Mouse (Mus musculus): ENCODE results near the gene Socs3.

Socs3 gene

DNA sequence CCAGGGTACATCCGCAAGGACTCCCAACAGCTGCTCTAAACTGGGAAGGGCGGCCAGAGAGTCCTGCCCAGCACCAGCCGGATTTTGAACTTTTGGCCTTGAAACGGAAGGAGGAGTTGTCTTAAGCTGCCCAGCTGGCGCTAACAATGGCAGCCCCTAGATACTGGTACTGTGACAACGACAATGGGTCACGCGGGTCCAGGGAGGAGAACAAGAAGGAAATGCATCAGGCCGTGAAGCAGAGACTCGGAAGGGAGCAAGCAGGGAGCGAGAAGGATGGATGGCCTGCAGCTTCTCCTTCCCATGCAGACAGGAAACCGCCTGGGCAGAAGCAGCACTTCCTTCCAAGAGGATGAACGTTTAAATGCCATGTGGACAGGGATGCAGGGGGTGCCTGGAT, 14.2 kb downstream of the Socs3 start:
- DNase-seq (ENCODE audit: low spot score in 2 of 2), result no peak

DNA sequence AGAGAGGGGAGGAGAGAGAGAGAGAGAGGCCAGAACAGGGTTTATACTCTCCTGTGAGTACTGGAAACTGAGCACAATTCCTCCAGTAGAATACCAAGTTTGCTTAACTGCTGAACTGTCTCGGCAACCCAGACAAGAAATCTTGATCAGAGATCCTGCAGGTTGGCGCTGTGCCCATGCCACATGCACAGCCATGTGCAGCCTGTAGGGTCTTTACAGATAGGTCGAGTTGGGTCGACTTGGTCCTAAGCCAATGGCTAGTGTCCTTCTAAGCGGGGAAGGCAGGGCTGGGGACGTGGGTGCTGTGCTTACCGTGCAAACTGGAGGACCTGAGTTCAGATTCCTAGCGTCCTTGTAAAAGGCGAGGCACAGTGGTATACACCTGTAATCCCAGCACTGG, 15.0 kb downstream of the Socs3 start:
- no peak for DNase-seq (ENCODE audit: low spot score in 2 of 2)

GRCm38 (mm10) chr11:117954094-117954493, 15.8 kb downstream of the Socs3 start:
- DNase-seq (ENCODE audit: low spot score in 2 of 2), result no peak

- DNase-seq (ENCODE audit: low spot score in 2 of 2), result peak; percentile 90 to 91
Measured at GRCm38 (mm10) chr11:117952174-117952933, 17.5 kb downstream of the Socs3 start.

- no peak for DNase-seq (ENCODE audit: low spot score in 2 of 2)
Measured at GRCm38 (mm10) chr11:117951391-117951790, 18.5 kb downstream of the Socs3 start.

DNA sequence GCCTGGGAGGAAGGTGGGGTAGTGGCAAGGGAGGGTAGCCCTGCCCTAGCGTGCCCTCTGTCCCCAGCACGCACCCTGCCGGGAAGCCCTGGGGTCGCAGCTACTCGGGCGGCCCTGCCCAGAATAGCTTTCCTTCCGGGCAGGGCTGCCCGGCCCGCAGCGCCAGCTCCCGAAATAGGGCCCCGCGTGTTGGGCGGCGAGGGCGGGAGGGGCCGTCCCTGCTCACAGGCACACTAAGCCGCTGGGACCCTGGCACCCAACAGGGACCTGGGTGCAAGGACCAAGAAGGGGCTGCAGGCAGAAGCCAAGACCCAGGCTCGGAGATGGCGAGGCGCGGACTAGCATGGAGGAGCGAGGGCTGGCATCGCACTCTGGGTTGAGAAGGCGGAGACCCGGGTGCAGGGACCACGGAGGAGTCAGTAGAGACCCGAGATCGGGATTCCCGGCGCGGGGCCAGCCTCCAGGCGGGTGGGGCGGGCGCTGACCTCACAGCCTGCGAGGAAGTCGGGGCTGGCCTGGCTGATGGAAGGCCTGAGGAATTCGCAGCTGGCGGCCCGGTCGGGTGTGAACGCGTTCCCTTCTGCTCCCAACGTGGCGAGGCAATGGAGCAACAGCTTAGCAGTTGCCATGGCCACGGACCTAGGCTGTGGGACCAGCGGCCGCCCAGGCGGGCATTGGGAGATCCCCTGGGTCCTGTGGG, 20.3 kb downstream of the Socs3 start:
- peak; percentile 47 to 51 for DNase-seq (ENCODE audit: low spot score in 2 of 2)

GRCm38 (mm10) chr11:117946996-117947419, 22.8 kb downstream of the Socs3 start:
- peak; percentile 68 to 73 for DNase-seq (ENCODE audit: low spot score in 2 of 2)

DNA sequence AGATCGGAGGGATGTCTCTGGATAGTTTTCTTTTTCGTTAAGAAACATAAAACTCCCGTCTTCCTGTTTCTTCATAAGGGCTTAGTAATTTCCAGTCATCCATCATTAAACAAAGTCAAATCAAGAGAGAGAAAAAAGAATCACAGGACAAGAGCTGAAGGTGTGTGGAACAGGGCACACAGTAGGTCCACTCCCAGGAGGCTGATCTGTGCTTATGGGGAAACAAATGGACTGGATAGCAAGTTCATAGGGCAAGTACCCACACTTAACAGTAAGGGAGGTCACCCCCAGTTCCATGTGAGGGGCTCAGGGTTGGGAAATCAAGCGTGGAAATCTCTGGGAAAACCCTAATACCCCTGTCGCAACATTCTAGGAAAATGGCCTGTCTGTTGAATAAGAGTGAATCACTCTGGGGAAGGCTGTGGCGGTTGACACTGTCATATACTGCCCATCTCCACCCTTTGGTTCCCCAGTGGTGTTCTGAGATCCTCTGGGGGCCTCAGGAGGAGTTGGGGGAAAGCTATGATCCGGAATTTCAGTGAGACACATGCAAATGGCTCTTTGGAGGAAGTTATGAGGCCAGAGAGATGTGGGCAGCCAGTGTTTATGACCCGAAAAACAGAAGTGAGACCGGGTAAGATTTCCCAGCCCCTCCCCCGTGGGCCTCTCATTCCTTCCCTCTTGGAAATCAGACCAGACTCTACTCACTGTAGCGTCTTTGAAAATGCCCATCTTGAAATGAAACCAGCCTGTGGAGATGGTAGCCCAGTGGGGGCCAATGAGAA, 23.5 kb downstream of the Socs3 start:
- peak; percentile 81 to 84 for DNase-seq (ENCODE audit: low spot score in 2 of 2)

GRCm38 (mm10) chr11:117941848-117942247, 28.0 kb downstream of the Socs3 start:
- no peak for DNase-seq (ENCODE audit: low spot score in 2 of 2)

- no peak for DNase-seq (ENCODE audit: low spot score in 2 of 2)
Measured at GRCm38 (mm10) chr11:117941325-117941834, 28.5 kb downstream of the Socs3 start.

GRCm38 (mm10) chr11:117940881-117941280, 29.0 kb downstream of the Socs3 start:
- no peak for DNase-seq (ENCODE audit: low spot score in 2 of 2)

GRCm38 (mm10) chr11:117939741-117940285, 30.0 kb downstream of the Socs3 start:
- DNase-seq (ENCODE audit: low spot score in 2 of 2), result no peak

- DNase-seq (ENCODE audit: low spot score in 2 of 2), result no peak
Measured at GRCm38 (mm10) chr11:117939004-117939730, 30.7 kb downstream of the Socs3 start.

DNA sequence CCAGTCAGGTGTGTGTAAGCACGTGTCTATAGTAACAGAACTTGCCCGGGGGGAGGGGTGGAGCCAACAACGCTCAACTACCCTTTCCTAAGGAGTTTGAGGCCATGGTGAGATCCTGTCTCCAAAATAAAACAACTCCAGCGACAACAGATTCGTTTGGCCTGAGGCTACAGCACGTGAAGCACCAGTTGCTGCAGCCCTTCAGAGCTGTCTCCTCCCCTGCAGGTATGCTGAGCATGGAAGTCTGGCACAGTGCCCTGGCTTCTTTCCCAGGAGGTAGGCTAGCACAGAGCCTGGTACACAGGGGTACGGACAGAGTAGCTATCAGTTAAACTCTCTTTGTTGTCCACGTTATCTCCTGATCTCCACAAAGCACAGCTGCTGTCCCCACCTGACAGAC, 33.6 kb downstream of the Socs3 start:
- DNase-seq (ENCODE audit: low spot score in 2 of 2), result no peak

DNA sequence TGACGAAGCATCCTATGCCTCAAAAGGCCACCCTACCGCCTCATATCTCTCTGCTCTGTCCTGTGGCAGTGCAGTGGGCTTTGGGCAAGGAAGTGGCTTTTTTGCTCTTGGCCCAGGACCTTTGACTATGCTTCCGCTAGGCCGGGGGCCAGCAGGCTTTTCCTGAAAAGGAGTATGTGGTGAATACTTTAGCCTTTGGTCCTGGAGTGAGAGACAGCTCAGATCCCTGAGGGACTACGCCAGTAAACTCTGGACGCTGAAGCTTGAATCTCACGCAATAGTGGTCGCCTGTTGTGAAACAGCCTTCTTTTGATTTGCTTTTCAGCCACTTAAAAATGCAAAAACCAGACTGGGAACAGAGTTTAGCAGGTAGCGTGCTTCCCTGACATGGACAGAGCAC, 34.2 kb downstream of the Socs3 start:
- DNase-seq (ENCODE audit: low spot score in 2 of 2), result no peak

DNA sequence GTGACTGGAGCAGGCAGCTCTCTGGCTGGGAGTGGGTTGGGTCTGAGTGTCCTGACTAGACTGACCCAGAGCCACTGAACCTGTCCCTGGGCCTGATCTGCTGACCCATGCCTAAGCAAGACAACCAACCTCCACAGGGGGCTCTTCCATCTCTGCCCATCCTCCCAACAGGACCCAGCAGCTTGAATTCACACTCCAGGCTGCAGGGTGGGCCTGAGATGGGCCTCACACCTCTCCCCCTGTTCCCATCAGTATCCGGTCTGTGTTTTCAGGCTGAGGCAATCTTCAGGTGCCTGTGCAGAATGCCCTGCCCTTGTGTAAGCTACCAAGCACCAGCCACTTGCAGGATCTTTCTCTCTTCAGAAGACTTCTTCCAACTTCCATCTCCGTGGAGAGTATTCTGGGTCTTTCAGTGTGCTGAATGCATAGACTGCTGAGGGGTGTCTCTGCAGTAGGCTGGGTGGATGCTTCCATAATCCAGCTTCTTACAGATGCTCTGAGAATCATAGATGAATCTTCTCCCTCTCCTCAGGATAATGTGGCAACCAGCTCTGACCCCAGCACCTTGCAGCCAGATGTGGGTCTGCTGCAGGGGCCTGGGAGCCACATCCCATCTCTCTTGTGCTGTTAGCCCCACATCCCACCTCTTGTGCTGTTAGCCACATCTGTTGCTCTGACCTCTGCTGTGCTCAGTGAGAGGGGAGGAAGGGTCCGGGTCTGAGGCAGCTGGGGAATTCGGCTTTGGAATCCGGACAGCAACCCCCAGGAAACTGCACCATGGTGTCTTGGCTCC, 35.1 kb downstream of the Socs3 start:
- no peak for DNase-seq (ENCODE audit: low spot score in 2 of 2)

GRCm38 (mm10) chr11:117934168-117934567, 35.7 kb downstream of the Socs3 start:
- DNase-seq (ENCODE audit: low spot score in 2 of 2), result no peak

GRCm38 (mm10) chr11:117932195-117932594, 37.7 kb downstream of the Socs3 start:
- DNase-seq (ENCODE audit: low spot score in 2 of 2), result no peak

- DNase-seq (ENCODE audit: low spot score in 2 of 2), result no peak
Measured at GRCm38 (mm10) chr11:117931576-117931975, 38.3 kb downstream of the Socs3 start.

GRCm38 (mm10) chr11:117930781-117931338, 39.0 kb downstream of the Socs3 start:
- no peak for DNase-seq (ENCODE audit: low spot score in 2 of 2)
